Mouse (Mus musculus) heart, embryonic 15.5 days (tissue): ENCODE results near the gene Fhl3. TPM values are rescaled to one million over a fixed set of nuclear protein-coding genes. Genes with fewer than 3 reads are reported as not detected.

Source experiments
- ATAC-seq: fragments of 200-750 bp; cut with Nextera tagmentation; replicated peaks from 2 replicates; pipeline ENCODE4 v1.8.0; 2017; ENCODE audit warnings: low read depth, moderate TSS enrichment; ENCODE audit not compliant: insufficient number of reproducible peaks, insufficient read depth, low FRiP score
- H3K27ac ChIP-seq: fragments of 300-500 bp; sonication (generic); 2 replicates; pipeline ENCODE4 v1.5.1; 2015; ENCODE audit warnings: mild to moderate bottlenecking, inconsistent platforms
- H3K27me3 ChIP-seq: fragments of 300-500 bp; sonication (generic); 2 replicates; pipeline ENCODE4 v1.6.1; 2015; ENCODE audit warnings: inconsistent platforms
- H3K36me3 ChIP-seq: fragments of 300-500 bp; sonication (generic); 2 replicates; pipeline ENCODE4 v1.6.1; 2015; ENCODE audit warnings: mild to moderate bottlenecking, inconsistent platforms
- H3K4me1 ChIP-seq: fragments of 300-500 bp; sonication (generic); replicated peaks from 2 replicates; pipeline ENCODE4 v1.6.1; 2015; ENCODE audit warnings: inconsistent platforms
- H3K4me2 ChIP-seq: fragments of 300-500 bp; sonication (generic); 2 replicates; pipeline ENCODE4 v1.6.1; 2015; ENCODE audit warnings: inconsistent platforms, mild to moderate bottlenecking, moderate library complexity
- H3K4me3 ChIP-seq: fragments of 300-500 bp; sonication (generic); 2 replicates; pipeline ENCODE4 v1.5.1; 2015; ENCODE audit warnings: mild to moderate bottlenecking, inconsistent platforms
- H3K9ac ChIP-seq: fragments of 300-500 bp; sonication (generic); 2 replicates; pipeline ENCODE4 v1.6.1; 2015; ENCODE audit warnings: mild to moderate bottlenecking, inconsistent platforms
- H3K9me3 ChIP-seq: fragments of 300-500 bp; sonication (generic); replicated peaks from 2 replicates; pipeline ENCODE4 v1.6.1; 2016; ENCODE audit warnings: inconsistent platforms
- WGBS: fragments of 180-500 bp; shearing (Covaris S2); methylation state at CpG from one replicate; pipeline ENCODE4 v1.1.7; 2015; ENCODE audit warnings: mixed read lengths; 5-methylcytosine and 5-hydroxymethylcytosine counted together
- microRNA counts: library from miRNA; unstranded; fragments of <30 nt; microRNA quantifications from one replicate; lab custom pipeline; 2016
- microRNA-seq: library from miRNA; unstranded; fragments of <30 nt; microRNA quantifications from one replicate; pipeline ENCODE4, GENCODE M21; 2016
- polyA plus RNA-seq: library from polyadenylated mRNA; unstranded; fragments of >200 nt; fragmentation: Nextera tagmentation; extraction: Ambion mirVana; gene quantifications from 2 replicates; pipeline ENCODE4 v1.2.1, GENCODE M21; 2015

Fhl3 gene
- polyA plus RNA-seq, 1 experiment from 2014 or later, result 6.2 TPM

DNA sequence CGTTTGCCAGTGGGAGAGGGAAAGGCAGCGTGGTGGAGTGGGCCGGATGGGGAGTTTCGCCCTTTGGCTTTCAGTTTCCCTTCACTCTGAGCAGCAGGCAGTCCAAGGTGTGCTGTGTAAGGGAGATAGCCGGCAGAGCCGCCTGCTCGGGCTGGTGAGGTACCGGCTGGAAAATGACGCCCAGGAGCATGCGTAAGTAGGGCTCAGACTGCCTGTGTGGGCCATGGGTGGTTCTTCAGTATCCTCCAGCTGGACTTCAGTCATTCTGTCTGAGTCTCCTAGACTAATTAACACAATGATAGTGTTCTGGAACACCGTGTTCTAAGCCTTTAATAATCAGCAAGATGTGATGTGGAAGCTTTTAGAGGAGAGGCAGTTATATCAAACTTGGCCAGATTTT is 42.3 kb downstream of the Fhl3 start:
- H3K36me3 ChIP-seq, result no peaks in the 10 kb centered on the region
- no peak overlapping the region for H3K4me3 ChIP-seq
- no peak overlapping the region for H3K27ac ChIP-seq
- H3K4me1 ChIP-seq, result peaks cover 9% of the 10 kb centered on the region
- no peaks in the 10 kb centered on the region for H3K9me3 ChIP-seq
- H3K27me3 ChIP-seq, result no peaks in the 10 kb centered on the region
- ATAC-seq, result no peak
- H3K4me2 ChIP-seq, result peak overlapping the region; percentile 83; the same call in 1 of the 2 replicates
- 82% methylated on average over 11 of the region's 11 CpGs for WGBS
- H3K9ac ChIP-seq, result no peak overlapping the region

DNA sequence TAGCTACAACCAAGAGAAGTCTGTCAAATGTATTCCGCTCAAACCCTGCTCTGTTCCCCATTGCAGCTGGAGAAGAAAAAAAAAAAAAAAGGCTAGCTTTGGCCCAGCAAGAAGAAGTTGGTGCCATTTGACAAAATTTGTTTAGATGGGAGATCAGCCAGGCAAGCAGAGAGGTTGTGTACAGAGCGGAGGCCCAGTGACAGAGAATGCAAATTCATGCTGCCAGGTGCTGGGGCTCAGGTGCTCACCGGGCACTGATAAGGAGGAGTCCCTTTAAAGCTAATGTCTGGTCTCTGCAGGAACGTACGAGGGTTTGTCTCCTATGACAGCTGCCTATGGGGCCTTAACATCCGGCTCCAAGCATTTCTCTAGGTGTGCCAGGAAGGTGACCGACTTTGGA is 46.1 kb downstream of the Fhl3 start:
- no peak overlapping the region for H3K27ac ChIP-seq
- H3K4me1 ChIP-seq, result peaks cover 12% of the 10 kb centered on the region
- no peak overlapping the region for H3K4me3 ChIP-seq
- H3K9ac ChIP-seq, result no peak overlapping the region
- WGBS, result 76% methylated on average over 7 of the region's 7 CpGs
- no peak for ATAC-seq
- no peak overlapping the region for H3K4me2 ChIP-seq
- H3K9me3 ChIP-seq, result no peaks in the 10 kb centered on the region
- no peaks in the 10 kb centered on the region for H3K36me3 ChIP-seq
- H3K27me3 ChIP-seq, result no peaks in the 10 kb centered on the region

DNA sequence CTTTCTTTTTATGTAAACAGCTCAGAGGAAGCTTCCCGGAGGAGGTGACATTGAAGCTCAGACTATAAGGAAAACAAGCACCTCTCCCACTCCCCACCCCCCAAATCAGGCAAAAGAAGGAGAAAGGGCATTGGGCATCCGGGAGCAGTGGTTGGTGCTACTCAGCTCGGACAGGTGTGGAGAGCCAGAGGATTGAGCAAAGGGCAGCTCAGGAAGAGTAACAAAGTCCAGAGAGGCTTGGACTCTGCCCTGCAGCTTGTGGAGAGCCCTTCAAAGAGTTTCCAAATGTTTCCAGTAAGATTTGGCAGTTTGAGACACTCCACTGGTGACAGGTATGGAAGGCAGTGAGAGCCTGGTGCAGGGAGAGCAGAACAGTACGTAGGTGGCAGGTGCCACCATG is 47.4 kb downstream of the Fhl3 start:
- H3K27me3 ChIP-seq, result no peaks in the 10 kb centered on the region
- H3K9ac ChIP-seq, result no peak overlapping the region
- no peak for ATAC-seq
- no peaks in the 10 kb centered on the region for H3K9me3 ChIP-seq
- no peak overlapping the region for H3K4me3 ChIP-seq
- H3K4me2 ChIP-seq, result no peak overlapping the region
- H3K27ac ChIP-seq, result no peak overlapping the region
- no peaks in the 10 kb centered on the region for H3K36me3 ChIP-seq
- WGBS, result 61% methylated on average over 4 of the region's 4 CpGs
- H3K4me1 ChIP-seq, result peaks cover 17% of the 10 kb centered on the region

DNA sequence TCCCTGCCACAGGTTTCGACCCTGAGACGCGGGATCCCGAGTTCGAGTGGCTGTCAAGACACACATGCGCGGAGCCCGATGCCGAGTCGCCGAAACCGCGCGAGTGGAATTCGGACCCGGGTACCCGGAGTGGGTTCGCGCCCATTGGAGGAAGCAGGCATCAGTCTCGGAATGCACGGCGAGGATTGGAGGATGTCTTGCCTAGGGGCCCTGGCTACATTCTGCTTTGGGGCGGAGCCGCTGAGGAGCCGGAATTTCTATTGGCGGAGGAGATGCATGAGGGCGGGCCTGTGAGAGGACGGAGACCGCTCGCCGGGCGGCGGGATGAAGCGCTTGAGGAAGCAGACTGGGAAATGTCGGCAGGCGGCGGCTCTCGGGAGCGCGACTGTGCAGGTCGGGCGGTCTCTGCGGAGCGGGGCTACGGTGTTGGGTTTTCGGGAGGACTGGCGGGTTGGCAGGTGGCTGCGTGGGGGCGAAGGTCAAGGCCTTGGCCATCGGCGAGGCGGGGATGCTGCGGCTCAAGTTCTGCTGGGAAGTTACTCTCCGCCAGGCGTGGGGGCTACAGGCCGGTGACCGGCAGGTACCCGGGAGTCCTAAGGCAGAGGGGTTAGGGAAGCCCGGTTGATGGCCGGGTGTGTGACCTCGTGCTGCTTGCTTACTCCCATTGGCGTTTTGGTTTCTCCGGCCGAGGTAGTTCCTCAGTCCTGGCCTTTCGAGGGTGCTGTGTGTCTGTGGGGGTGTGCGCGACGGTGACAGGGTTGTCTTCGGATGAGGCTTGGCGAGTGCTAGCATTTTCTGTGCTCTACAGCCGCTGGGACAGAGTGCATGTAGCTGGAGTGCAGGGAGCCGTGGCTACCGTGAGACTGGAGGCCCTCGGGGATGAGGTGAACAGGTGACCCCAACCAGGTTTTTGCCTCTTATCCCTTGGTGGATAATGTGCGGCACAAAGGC is 51.1 kb downstream of the Fhl3 start:
- under 1% methylated on average over 75 of the region's 75 CpGs for WGBS
- Histone ChIP-seq H3K9ac (peak overlapping the region; percentile 77), H3K36me3 (no peaks in the 10 kb centered on the region), H3K4me3 (peak overlapping the region; percentile 92), H3K9me3 (no peaks in the 10 kb centered on the region), H3K4me2 (peak overlapping the region; percentile 97), H3K27ac (peak overlapping the region; percentile 47), H3K27me3 (no peaks in the 10 kb centered on the region), H3K4me1 (peaks cover 31% of the 10 kb centered on the region)
- peak; percentile 99 for ATAC-seq

DNA sequence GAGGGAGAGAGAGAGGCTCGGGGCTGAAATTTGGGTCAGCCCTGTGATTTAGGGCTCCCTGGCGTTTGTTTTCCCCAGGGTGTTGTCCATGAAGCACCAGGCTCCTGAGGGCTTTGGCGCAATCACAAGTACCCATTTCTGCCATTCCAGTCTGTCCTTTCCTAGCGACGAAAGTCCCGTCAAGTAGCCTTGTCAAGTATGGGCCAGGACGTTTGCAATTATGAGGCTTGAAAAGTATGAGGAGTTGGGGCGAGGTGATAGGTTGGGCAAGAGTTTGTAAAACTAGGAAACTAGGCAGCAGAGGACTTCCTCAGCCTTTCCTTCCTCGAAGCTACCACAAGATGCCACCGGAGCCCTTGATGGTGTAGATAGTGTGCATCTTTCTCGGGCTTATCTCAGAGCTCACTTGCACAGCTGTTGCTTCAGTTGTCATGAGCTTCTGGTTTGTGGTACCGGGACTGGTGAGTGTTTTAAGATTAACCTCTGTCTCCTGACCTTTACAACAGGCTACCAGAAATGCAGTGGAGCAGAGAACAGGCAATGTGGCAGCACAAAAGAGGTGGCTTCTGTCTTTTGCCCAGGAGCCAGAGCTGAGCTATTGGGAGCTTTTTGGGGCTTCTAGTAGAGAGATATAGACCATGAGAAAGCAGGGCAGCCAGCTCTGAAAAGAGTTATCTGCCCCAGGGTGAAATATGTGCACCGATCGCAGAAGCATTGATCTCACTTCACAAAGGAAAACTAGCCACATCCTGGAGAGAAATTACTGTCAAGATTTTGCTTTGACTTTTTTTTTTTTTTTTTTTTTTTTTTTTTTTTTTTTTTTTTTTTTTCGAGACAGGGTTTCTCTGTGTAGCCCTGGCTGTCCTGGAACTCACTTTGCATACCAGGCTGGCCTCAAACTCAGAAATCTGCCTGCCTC is 52.0 kb downstream of the Fhl3 start:
- peak overlapping the region; percentile 92 for H3K4me3 ChIP-seq
- H3K9ac ChIP-seq, result peak overlapping the region; percentile 77
- 17% methylated on average over 15 of the region's 15 CpGs for WGBS
- H3K36me3 ChIP-seq, result no peaks in the 10 kb centered on the region
- H3K27me3 ChIP-seq, result no peaks in the 10 kb centered on the region
- H3K27ac ChIP-seq, result peak overlapping the region; percentile 47; the same call in 1 of the 2 replicates
- ATAC-seq, result no peak
- H3K9me3 ChIP-seq, result no peaks in the 10 kb centered on the region
- H3K4me2 ChIP-seq, result peak overlapping the region; percentile 97
- peaks cover 31% of the 10 kb centered on the region for H3K4me1 ChIP-seq

DNA sequence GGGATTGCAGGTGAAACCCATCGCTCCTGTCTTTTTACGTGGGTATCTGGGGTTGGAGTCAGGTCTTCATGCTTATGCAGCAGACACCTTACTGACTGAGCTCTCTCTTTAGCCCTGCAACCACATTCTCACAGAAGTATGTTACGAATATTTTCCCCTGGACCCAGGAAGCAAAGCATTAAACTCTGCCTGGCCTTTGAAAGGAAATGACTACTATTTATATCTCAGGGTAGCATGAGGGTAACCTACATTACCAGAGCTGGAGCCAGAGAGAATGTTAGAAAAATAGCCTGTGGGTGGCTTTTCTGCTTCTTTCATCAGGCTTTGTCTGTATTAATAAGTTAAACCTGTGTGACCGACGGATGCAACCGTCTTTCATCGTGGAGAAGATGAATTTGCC is 55.0 kb downstream of the Fhl3 start:
- Histone ChIP-seq H3K9me3 (no peaks in the 10 kb centered on the region), H3K4me1 (peaks cover 34% of the 10 kb centered on the region), H3K36me3 (no peaks in the 10 kb centered on the region), H3K27me3 (no peaks in the 10 kb centered on the region), H3K9ac (no peak overlapping the region), H3K27ac (no peak overlapping the region), H3K4me2 (no peak overlapping the region), H3K4me3 (no peak overlapping the region)
- ATAC-seq, result no peak
- 57% methylated on average over 7 of the region's 7 CpGs for WGBS

MicroRNAs within 50 kb of the gene (microRNA counts, 519-probe panel; counts per million panel counts)
- microRNA mmu-miR-697 (lab: Ali Mortazavi, UCI) (not detected), microRNA mmu-miR-698 (lab: Ali Mortazavi, UCI) (not detected)

Small RNA genes lying within 50 kb of the gene (microRNA-seq; reads per million reads assigned to microRNA genes)
- gene Gm24721 (not detected), gene Mir697 (not detected), gene Mir698 (not detected)

Other genes starting within 250 kb of the Fhl3 start
- 0.14 TPM in 1 of 2 replicates, not detected in the other for gene 3100002H09Rik, start 89.9 kb upstream of the Fhl3 start, polyA plus RNA-seq
- 0.14 and 0.15 TPM in 2 replicates for gene Pou3f1, start 43.9 kb upstream of the Fhl3 start, polyA plus RNA-seq
- gene Utp11, start 7.1 kb upstream of the Fhl3 start, polyA plus RNA-seq, result 42.6 and 47.5 TPM in 2 replicates
- 73.6 and 86.5 TPM in 2 replicates for gene Sf3a3, start 14.1 kb downstream of the Fhl3 start, polyA plus RNA-seq
- gene Inpp5b, start 41.1 kb downstream of the Fhl3 start, polyA plus RNA-seq, result 13.7 and 15.5 TPM in 2 replicates
- 10.1 and 10.6 TPM in 2 replicates for gene Mtf1, start 101.4 kb downstream of the Fhl3 start, polyA plus RNA-seq
- gene Yrdc, start 150.0 kb downstream of the Fhl3 start, polyA plus RNA-seq, result 20.4 and 23.8 TPM in 2 replicates
- gene 1110065P20Rik, start 150.5 kb downstream of the Fhl3 start, polyA plus RNA-seq, result 40.3 and 43.9 TPM in 2 replicates
- 0.16 TPM in 1 of 2 replicates, not detected in the other for gene Maneal, start 161.5 kb downstream of the Fhl3 start, polyA plus RNA-seq
- gene Epha10, start 180.2 kb downstream of the Fhl3 start, polyA plus RNA-seq, result 0.10 TPM in 1 of 2 replicates, not detected in the other
- gene 9930104L06Rik, start 236.3 kb downstream of the Fhl3 start, polyA plus RNA-seq, result 8.2 and 9.7 TPM in 2 replicates
- 106 and 111 TPM in 2 replicates for gene Cdca8, start 238.6 kb downstream of the Fhl3 start, polyA plus RNA-seq